Mouse (Mus musculus): ENCODE data around the gene Ntn3.

Gene Ntn3

DNA sequence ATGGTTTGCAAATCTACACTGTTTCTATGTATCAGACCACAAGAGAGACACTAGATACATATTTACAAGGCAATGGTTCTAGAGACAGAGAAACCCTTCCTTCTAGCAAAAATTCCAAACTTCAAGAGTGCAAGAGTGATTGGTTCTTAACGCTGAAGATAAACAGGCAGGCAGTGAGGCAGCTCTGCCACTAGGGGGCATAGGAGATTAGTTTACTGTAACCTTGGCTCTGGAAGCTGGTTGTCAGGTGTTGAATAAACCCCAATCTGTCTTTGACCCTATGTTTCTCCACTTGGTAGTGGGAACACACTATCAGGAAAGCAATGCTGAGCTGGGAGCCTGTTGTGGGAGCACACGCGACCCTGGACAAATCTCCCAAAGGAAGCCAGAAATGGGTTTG, 35.9 kb downstream of the Ntn3 start:
- DNase-seq, result peak; percentile 86

DNA sequence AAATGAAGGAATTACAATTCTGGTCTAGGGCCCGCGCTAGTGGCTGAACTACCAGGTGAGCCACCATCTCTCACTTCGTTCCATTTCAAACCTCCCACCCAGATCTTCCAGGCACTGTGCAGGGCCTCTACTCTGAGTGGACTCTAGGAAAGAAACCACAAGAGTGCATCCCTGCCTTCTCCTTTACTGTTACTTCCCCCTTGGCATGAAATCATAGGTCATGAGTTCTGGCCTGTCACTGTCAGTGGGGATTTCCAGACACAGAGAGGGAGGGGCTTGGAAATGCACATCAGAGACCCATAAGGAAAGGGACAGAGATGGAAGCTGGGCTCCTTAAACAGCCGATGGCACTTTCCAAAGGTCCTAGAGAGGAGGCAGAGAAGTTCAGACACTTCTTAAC, 37.6 kb downstream of the Ntn3 start:
- DNase-seq, result no peak

DNA sequence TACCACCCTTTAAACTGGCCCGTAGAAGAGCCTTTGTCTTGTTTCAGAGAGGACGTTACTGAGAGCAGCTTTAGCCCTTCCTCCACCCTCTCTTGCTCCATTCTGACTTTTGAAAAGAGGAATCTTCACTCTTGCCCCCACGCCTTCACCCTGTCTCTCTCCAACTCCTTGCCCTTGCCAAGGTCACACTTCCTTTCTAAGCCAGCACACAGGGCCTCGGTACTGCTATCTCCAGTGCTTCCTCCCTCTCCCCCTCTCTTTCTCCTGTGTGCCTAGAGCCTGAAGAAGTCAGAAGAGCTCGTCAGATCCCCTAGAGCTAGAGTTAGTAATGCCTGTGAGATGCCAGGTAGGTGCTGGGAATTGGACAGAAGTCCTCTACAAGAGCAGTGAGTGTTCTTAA, 38.6 kb downstream of the Ntn3 start:
- DNase-seq, result no peak

DNA sequence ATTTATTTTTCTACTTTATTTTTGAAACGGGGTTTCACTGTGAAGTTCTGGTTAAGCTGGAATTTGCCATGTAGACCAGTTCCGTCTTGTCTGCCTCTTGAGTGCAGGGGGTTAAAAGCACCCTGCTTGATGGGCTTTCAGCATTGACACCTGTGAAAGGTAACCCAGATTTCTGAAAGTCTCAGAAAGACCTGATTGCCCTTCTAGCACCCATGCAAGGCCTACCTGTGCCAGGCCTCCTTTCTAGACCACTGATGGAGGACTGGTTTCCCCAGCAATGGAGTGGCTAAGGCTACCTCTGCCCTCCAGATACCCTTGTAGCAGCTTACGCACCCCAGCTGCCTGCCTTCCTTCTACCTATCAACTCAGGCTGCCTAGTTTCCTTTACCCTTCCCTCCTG, 39.2 kb downstream of the Ntn3 start:
- DNase-seq, result no peak

DNA sequence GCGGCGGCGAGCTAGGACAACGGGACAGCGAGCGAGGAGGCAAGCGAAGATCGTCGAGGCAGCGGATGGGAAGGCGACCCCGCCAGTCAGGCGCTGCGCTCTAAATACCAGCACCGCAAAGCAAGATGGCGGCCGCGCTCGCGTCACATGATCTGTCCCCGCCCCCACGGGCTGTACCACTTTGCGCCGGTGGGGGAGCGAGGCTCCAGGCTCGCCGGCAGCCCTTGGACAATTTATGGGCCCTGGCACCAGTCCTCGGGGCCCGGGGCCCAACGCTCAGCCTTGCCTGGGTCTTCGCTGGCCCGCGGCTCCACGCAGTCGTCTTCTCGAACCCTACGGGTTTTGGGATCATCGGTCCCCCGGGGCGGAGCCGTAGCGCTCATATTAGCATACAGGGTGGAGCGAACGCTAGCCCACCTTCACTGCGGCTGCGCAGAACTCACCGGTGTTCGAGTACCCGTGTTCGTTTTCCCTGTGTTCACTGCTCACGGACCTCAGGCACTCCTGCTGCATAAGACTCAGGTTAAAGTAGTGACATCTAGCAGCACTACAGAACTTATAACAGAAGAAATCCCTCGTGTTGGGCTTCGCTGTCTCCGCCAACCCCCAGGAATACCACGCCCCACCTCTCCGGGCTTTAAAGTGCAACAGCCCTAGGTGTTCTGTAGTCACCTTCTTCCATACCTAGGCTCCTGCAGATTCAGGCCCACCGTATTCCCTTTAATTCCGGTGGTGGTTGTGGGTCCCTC, 39.8 kb downstream of the Ntn3 start, which contains the start of gene Atp6v0c:
TSS of gene Atp6v0c (minus strand) at position 386 of the 749 bp plus-strand sequence.
- peak; percentile 98 for DNase-seq

DNA sequence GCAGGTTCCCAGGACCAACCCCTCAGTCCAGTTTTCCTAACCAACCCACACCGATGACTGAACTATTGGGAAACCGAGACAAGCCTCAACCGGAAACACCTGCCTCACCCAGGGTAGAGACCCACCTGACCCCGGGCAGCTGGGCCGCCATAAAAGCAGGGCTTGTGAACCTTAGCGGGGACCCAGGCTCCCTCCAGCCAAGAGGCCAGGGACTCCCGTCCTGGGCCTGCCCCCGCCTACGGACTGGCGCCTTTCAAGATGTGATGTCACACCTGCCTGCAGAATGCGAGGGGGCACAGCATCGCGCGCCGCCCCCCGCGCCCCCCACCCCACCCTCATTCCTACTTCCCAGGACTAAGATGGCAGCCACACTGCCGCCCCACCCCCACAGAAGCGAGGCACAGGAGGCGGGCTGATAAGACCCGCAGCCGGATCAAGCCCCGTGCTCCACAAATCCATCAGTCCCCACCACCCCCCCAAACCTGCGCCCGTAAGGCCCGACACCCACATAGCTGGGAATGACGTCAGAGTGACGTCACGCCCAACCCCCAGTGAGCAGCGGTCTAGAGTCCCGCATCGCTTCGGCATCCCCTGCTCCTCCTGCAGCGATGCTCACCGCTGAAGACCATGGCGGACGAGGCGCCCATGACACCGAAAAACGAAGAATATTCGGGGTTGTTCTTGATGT, 40.6 kb downstream of the Ntn3 start:
- DNase-seq, result peak; percentile 85

DNA sequence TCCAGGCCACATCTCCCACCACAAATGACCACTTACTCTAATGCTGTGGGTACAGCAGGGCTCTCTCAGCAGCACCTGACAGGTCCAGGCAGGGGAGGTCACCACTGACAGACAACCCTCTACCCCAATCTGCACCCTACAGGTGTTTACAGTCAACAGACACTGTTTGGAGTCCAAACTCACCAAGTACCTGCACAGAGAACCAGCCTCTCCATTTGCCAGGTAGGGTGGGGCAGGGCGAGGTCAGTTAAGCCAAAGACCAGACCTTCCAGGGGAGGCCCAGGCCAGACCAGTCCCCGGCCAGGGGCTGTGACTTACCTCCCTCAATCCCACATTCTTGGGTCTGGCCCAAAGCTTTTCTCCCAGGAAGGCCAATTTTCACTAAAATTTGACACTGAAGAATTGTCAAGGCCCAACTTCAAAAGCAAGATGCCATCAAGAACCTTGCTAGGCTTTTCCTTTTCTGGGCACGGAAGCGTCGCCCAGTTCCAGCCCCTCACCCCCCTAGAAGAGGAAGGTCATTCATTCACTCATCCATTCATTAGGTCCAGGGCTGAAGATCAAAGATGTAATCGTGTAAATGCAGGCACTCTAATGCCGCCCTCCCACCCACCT, 41.3 kb downstream of the Ntn3 start:
- DNase-seq, result no peak

DNA sequence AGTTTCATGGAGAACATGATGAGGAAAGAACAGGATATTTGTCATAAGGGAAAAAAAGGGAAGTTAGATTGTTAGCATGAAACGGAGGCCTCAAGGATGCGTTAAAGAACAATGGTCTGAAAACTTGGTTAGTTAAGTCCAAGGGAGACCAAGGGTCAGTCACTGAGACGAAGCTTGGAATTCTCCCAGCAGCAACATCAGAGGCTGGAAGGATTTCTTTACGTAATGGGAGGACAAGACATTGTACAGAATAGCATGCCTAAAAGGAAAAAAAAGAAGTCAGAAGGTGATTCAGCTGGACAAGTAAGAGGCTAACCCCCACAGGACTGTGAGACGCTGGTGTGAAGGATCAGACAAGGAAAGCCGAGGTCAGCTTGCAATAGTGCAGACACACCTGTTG, 42.2 kb downstream of the Ntn3 start:
- DNase-seq, result no peak

DNA sequence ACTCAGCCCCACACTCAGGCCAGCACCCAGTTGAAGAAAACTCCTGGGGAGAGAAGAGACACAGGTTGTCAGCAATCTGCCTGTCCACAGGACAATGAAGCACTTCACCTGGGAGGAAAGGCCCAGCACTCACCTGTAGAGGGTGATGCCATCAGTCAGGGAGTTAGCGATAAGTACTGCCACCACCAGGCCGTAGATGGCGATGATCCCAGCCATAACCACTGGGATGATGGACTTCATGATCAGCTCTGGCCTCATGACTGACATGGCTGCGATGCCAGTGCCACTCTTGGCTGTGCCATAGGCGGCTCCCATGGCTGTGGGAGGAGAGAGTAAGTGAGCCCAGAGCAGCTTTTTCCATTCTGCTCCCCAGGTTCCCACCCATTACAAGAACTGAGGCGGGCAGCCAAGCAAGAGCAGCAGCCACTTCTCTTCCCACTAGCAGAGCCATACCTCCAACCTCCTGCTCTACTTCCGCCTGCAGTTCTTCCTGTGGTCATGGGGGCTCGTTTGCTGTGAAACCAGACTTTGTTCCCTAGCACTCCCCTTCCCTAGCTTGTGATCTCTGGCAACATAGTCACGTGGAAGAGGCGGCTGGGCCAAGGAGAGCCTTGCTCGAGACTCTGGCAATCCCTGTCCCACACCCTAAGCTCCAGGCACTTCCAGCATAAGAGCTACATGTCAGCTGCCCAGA, 44.6 kb downstream of the Ntn3 start:
- DNase-seq, result no peak

DNA sequence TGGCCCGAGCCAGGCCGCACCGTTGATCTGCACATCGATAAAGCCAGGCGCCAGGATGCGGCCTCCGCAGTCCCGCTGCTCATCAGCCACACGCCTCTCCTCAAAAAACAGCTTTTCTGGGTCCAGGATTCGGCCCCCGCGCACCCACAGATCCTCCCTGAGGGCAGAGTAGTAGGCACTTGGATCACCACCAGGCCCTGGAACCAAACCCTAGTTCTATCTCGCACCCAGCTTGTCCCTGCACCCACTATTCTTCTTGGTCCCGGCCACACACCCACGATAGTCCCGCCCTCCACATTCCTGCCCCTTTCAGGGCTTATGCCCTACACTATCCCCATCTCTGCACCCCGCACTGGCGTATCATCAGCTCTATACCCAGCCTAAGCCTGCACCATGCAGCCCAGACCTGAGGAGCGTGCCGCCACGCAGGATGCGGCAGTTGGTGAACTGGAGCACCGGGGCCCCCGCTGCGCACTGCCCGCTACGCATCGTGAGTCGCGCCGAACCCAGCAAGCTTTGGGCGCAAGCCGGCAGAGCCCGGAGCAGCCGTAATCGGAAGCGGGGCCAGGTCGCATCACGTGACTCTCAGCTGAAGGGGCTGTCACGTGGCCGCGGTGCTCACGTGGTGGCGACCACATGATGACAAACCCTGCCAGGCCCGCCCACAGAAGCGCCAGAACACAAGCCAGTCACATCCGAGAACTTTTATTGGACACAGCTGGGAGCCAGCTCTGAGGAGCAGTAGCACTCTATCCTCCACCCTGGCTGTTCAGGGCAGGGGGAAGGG, 46.0 kb downstream of the Ntn3 start, which contains the start of gene Amdhd2:
TSS of gene Amdhd2 (minus strand) at position 591 of the 787 bp plus-strand sequence.
- peak; percentile 94 for DNase-seq

DNA sequence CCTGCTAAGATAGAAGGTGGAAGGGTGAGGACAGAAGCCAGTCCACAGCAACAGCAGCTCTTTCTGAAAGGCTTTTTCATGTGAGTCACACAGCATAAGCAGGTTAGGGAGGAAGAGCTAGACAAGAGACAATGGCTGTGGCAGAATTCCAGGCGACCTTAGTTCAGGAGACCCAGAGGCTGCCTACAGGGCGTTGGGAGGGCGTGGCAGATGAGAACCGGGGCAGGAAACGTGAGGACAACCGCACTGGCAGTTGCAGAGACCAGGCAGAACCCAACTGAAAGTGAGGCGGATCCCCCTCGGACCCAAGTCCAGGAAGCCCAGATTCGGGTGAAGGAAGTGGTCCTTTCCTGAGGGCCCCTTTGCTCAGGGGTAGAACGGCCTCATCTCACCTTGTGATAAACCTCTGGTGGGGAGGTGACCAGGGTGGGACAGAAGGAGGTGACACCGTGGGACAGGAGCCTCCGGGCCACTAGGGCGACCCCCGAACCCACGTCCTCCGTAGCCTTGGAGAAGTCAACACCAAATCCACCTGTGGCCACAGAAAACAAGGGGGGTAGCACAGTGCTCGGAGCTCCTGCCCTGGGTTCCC, 46.7 kb downstream of the Ntn3 start:
- DNase-seq, result no peak

DNA sequence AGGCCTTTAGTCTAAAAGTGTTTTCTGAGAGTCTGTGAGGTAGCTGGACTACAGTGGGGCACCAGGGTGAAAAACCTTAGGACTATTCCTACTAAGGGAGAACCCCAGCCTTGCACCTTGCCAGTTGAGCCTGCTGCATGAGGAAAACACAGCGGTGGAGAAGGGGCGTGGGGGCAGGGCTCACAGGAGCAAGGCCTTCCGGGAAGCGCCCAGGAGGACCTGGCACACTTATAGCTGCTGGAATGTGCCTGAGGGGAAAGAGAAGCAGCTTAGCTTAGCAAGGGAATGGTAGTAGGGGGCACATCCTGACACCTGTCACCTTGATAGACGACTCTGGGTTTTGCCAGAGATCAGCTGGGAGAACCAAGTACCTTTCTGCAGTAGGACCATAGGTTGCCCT, 47.9 kb downstream of the Ntn3 start:
- no peak for DNase-seq

DNA sequence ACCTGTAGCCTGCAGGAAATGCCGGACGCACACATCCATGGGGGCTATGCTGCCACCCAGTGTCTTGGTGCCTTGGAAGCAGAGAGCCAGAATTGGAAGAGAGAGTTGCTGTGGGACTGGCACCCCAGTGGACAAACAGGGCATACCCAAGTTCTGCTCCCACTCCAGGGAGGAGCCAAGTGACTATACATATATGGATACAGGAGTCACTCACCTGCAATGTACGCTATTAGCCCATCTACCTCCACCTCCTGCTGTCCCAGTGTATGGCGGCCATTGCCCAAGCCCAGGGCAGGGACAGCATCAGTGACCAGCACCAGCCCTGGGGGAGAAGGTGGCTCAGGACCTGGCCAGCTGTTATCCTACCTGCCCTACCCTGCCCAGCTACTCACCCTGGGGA, 51.8 kb downstream of the Ntn3 start:
- no peak for DNase-seq

DNA sequence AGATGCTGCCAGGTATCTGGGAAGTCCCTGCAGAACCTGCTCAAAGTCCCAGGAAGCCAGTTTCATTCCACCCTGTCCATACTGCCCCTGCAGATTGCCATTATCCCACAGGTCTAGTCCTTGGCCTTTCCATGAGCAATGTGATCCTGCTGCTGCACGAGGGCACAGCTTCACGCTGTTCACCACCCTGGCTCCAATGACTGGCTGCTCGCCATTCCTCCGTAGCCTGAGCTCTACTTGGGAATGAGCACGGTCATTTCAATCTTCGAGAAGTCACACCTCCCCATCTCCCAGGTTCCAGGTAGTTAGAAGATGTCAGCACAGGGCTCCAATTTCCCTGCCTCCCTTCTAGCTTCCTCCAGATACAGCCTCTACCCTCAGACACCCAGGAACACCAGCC, 52.2 kb downstream of the Ntn3 start:
- DNase-seq, result no peak

DNA sequence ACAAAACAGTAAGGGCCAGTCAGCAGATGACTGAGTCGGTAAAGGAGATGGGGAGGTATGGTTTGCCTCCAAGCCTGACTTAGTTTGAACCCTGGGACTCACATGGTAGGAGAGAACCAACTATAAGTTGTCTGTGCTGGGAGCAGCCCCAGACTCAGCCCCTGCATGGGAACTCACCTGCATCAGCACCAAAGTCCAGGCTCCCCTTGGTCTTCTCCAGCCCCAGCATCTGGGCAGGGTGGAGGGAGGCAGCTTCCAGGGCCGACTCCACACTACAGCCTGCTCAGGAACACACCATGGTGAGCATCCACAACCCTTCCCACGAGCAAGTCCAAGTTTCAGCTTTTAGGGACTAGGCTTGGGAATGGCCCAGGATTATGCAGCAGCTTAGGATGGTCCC, 52.9 kb downstream of the Ntn3 start:
- no peak for DNase-seq

DNA sequence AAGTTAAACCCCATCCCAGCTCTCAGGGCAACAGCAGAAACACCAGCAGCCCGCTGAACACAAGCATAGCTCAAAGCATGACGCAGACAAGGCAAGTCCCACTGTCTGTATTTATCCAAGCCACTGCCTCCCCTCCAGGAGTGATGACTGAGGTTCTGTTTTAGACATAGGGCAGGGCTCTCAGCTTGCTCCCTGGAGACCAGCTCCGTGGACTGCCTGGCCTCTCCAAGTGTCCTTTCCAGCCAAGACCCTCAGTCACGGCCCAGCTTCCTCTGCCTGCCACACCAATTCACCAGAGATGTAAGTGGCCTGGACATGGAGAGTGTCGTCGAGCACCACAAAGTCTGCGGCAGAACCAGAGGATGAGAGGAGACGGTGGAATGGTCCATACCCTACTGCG, 53.6 kb downstream of the Ntn3 start:
- DNase-seq, result no peak

DNA sequence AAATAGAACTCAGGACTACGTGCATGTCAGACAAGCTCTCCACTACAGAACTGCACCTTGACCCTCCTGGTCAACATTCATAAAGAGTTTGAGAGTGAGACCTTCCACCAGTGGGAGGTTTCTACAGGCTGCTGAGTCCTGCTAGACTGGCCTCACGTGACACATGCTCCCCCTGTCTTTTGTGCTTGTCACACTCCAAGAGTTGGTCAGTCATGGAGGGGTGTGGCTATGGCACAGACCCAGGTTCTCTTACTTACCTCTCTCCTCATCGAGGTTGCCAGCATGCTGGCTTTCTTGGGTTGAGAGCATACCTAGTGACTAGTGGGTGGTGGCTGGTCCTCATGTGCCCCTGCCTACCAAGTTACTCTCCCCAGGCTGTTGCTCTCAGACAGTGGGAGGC, 54.9 kb downstream of the Ntn3 start:
- DNase-seq, result no peak

Measured in cerebellum, adult 9-10 months (tissue).